Mouse (Mus musculus) E14TG2a.4 (cell line): ENCODE measurements around the gene Haus8.

Source experiments
- CTCF ChIP-seq: conservative IDR thresholded peaks from 2 replicates; pipeline ENCODE4 v1.5.1; 2014; ENCODE audit warnings: low read length
- NANOG ChIP-seq: IDR thresholded peaks from 2 replicates; pipeline ENCODE4 v1.6.1; 2014; ENCODE audit warnings: borderline replicate concordance, low read length, mixed read lengths

- no peak for TF ChIP-seq CTCF
- TF ChIP-seq NANOG, result no peak
These were observed 27.0 kb upstream of the Haus8 start for GRCm38 (mm10) chr8:71299716-71300115.
